ENCODE assay signal across 8 mouse cellular contexts in genomic region chr12:13145186-13146115, GRCm38 (mm10).
DNase-seq lines count a peak whose midpoint lies in the region; ATAC-seq and TF ChIP-seq lines count a peak whose summit lies in the region.

No protein-coding gene starts in this region.

- peak; percentile 5 for DNase-seq in forebrain, embryonic 14.5 days (ENCODE audit: low spot score)
- no peak for DNase-seq in forebrain, embryonic 11.5 days (ENCODE audit: low spot score)
- peak; percentile 68 for DNase-seq in kidney, adult 11 months
- peak; percentile 94 for DNase-seq in lung, embryonic 14.5 days
- DNase-seq in spleen, adult 12 weeks (ENCODE audit: low spot score) = no peak
- DNase-seq in cerebellum, adult 2 months = no peak

- H3K9me3 ChIP-seq in forebrain, embryonic 14.5 days (replicated peaks; ENCODE audit: control insufficient read depth, low read length) = no peaks in the 10 kb centered on the region
- H3K9me3 ChIP-seq in forebrain, embryonic 11.5 days (ENCODE audit: control insufficient read depth, low read length) = no peaks in the 10 kb centered on the region
- no peaks in the 10 kb centered on the region for H3K9me3 ChIP-seq in embryonic facial prominence, embryonic 12.5 days
- H3K9me3 ChIP-seq in lung, embryonic 14.5 days (ENCODE audit: low read depth, low read length) = no peaks in the 10 kb centered on the region
- no peaks in the 10 kb centered on the region for H3K9me3 ChIP-seq in midbrain, embryonic 15.5 days

- no peaks in the 10 kb centered on the region for H3K27me3 ChIP-seq in forebrain, embryonic 14.5 days (replicated peaks; ENCODE audit: control insufficient read depth, insufficient read depth, low read length)
- no peaks in the 10 kb centered on the region for H3K27me3 ChIP-seq in forebrain, embryonic 11.5 days (ENCODE audit: control insufficient read depth, insufficient read depth, low read length)
- H3K27me3 ChIP-seq in embryonic facial prominence, embryonic 12.5 days = no peaks in the 10 kb centered on the region
- H3K27me3 ChIP-seq in lung, embryonic 14.5 days (ENCODE audit: insufficient read depth, low read length) = no peaks in the 10 kb centered on the region
- no peaks in the 10 kb centered on the region for H3K27me3 ChIP-seq in cerebellum, adult 2 months (ENCODE audit: control insufficient read depth, insufficient read depth, low read length)
- no peaks in the 10 kb centered on the region for H3K27me3 ChIP-seq in midbrain, embryonic 15.5 days (replicated peaks)

- 59% methylated on average over 10 of the region's 10 CpGs for WGBS in forebrain, embryonic 14.5 days
- WGBS in forebrain, embryonic 11.5 days = 68% methylated on average over 10 of the region's 10 CpGs
- 41% methylated on average over 10 of the region's 10 CpGs for WGBS in embryonic facial prominence, embryonic 12.5 days
- whole genome bisulfite sequencing in lung, embryonic 14.5 days = 14% methylated on average over 10 of the region's 10 CpGs
- 66% methylated on average over 10 of the region's 10 CpGs for WGBS in cerebellum, adult 2 months
- 72% methylated on average over 10 of the region's 10 CpGs for WGBS in midbrain, embryonic 15.5 days

- no peak overlapping the region for H3K4me2 ChIP-seq in forebrain, embryonic 14.5 days (ENCODE audit: low read length)
- no peak overlapping the region for H3K4me2 ChIP-seq in forebrain, embryonic 11.5 days (ENCODE audit: low read depth, low read length, severe bottlenecking)
- no peak overlapping the region for H3K4me2 ChIP-seq in embryonic facial prominence, embryonic 12.5 days (replicated peaks)
- H3K4me2 ChIP-seq in lung, embryonic 14.5 days = peak overlapping the region; percentile 16; the same call in 1 of the 2 replicates
- H3K4me2 ChIP-seq in midbrain, embryonic 15.5 days = no peak overlapping the region

- no peak for ATAC-seq in forebrain, embryonic 14.5 days
- ATAC-seq in forebrain, embryonic 11.5 days (replicated peaks; ENCODE audit: low FRiP score) = no peak
- ATAC-seq in embryonic facial prominence, embryonic 12.5 days (ENCODE audit: insufficient number of reproducible peaks, insufficient read depth, low FRiP score, low TSS enrichment) = 0 out of 2 replicates have a peak, but pooled peaks have one; percentile 41
- peak; percentile 98 for ATAC-seq in lung, embryonic 14.5 days (ENCODE audit: insufficient read depth)
- no peak for ATAC-seq in midbrain, embryonic 15.5 days (replicated peaks)

- TF ChIP-seq POLR2A in cerebellum, adult 2 months (IDR thresholded peaks at IDR 0.05; ENCODE audit: borderline replicate concordance, insufficient read depth, low read length) = no peak

- H3K9ac ChIP-seq in forebrain, embryonic 14.5 days (ENCODE audit: low read length) = no peak overlapping the region
- H3K9ac ChIP-seq in forebrain, embryonic 11.5 days (ENCODE audit: low read length) = no peak overlapping the region
- H3K9ac ChIP-seq in embryonic facial prominence, embryonic 12.5 days = no peak overlapping the region
- no peak overlapping the region for H3K9ac ChIP-seq in lung, embryonic 14.5 days
- no peak overlapping the region for H3K9ac ChIP-seq in midbrain, embryonic 15.5 days

- no peak overlapping the region for H3K4me3 ChIP-seq in forebrain, embryonic 14.5 days (ENCODE audit: low read depth, low read length)
- H3K4me3 ChIP-seq in forebrain, embryonic 11.5 days (ENCODE audit: low read depth, low read length) = no peak overlapping the region
- no peak overlapping the region for H3K4me3 ChIP-seq in embryonic facial prominence, embryonic 12.5 days
- no peak overlapping the region for H3K4me3 ChIP-seq in lung, embryonic 14.5 days (ENCODE audit: low read depth, low read length)
- no peak overlapping the region for H3K4me3 ChIP-seq in cerebellum, adult 2 months (replicated peaks; ENCODE audit: insufficient read depth, low read depth, low read length)
- no peak overlapping the region for H3K4me3 ChIP-seq in midbrain, embryonic 15.5 days

- no peak for TF ChIP-seq CTCF in lung, embryonic 14.5 days (IDR thresholded peaks at IDR 0.05; ENCODE audit: low read depth)
- no peak for TF ChIP-seq CTCF in cerebellum, adult 2 months (IDR thresholded peaks at IDR 0.05; ENCODE audit: borderline replicate concordance, insufficient read depth, low read depth, low read length)

- H3K27ac ChIP-seq in forebrain, embryonic 14.5 days (ENCODE audit: low read depth, low read length) = no peak overlapping the region
- H3K27ac ChIP-seq in forebrain, embryonic 11.5 days (ENCODE audit: low read depth, low read length) = no peak overlapping the region
- H3K27ac ChIP-seq in embryonic facial prominence, embryonic 12.5 days = 0 out of 2 replicates have a peak overlapping the region, but pooled peaks have one; percentile 4
- H3K27ac ChIP-seq in lung, embryonic 14.5 days (ENCODE audit: low read depth) = peak overlapping the region; percentile 60
- H3K27ac ChIP-seq in cerebellum, adult 2 months (ENCODE audit: insufficient read depth, low read length) = no peak overlapping the region
- no peak overlapping the region for H3K27ac ChIP-seq in midbrain, embryonic 15.5 days

- no peaks in the 10 kb centered on the region for H3K36me3 ChIP-seq in forebrain, embryonic 14.5 days (ENCODE audit: control insufficient read depth, insufficient read depth, low read length)
- H3K36me3 ChIP-seq in forebrain, embryonic 11.5 days (ENCODE audit: control insufficient read depth, insufficient read depth, low read length) = no peaks in the 10 kb centered on the region
- no peaks in the 10 kb centered on the region for H3K36me3 ChIP-seq in embryonic facial prominence, embryonic 12.5 days
- H3K36me3 ChIP-seq in lung, embryonic 14.5 days (ENCODE audit: insufficient read depth) = no peaks in the 10 kb centered on the region
- H3K36me3 ChIP-seq in midbrain, embryonic 15.5 days (replicated peaks) = no peaks in the 10 kb centered on the region

- H3K4me1 ChIP-seq in forebrain, embryonic 14.5 days (ENCODE audit: control insufficient read depth, insufficient read depth, low read length) = no peaks in the 10 kb centered on the region
- no peaks in the 10 kb centered on the region for H3K4me1 ChIP-seq in forebrain, embryonic 11.5 days (replicated peaks; ENCODE audit: control insufficient read depth, insufficient read depth, low read length)
- peaks cover 14% of the 10 kb centered on the region for H3K4me1 ChIP-seq in embryonic facial prominence, embryonic 12.5 days
- peaks cover 14% of the 10 kb centered on the region for H3K4me1 ChIP-seq in lung, embryonic 14.5 days (ENCODE audit: insufficient read depth)
- no peaks in the 10 kb centered on the region for H3K4me1 ChIP-seq in cerebellum, adult 2 months (ENCODE audit: control insufficient read depth, insufficient read depth, low read length)
- no peaks in the 10 kb centered on the region for H3K4me1 ChIP-seq in midbrain, embryonic 15.5 days

Comparison
In these comparisons a context has a peak if more than half of its experiments do, and no peak if none do; other contexts are left out.
1. DNase-seq: peak in forebrain, embryonic 14.5 days (single experiment), kidney, adult 11 months (single experiment) and lung, embryonic 14.5 days (single experiment); none in forebrain, embryonic 11.5 days (single experiment), spleen, adult 12 weeks (single experiment) and cerebellum, adult 2 months (0 of 2).
2. ATAC-seq: peak in embryonic facial prominence, embryonic 12.5 days (single experiment) and lung, embryonic 14.5 days (single experiment); none in forebrain, embryonic 14.5 days (single experiment), forebrain, embryonic 11.5 days (single experiment) and midbrain, embryonic 15.5 days (single experiment).
3. H3K27ac ChIP-seq: peak in embryonic facial prominence, embryonic 12.5 days (single experiment) and lung, embryonic 14.5 days (single experiment); none in forebrain, embryonic 14.5 days (single experiment), forebrain, embryonic 11.5 days (single experiment), cerebellum, adult 2 months (single experiment) and midbrain, embryonic 15.5 days (single experiment).